Mouse (Mus musculus): ENCODE data around the gene Alkbh7.

DNA sequence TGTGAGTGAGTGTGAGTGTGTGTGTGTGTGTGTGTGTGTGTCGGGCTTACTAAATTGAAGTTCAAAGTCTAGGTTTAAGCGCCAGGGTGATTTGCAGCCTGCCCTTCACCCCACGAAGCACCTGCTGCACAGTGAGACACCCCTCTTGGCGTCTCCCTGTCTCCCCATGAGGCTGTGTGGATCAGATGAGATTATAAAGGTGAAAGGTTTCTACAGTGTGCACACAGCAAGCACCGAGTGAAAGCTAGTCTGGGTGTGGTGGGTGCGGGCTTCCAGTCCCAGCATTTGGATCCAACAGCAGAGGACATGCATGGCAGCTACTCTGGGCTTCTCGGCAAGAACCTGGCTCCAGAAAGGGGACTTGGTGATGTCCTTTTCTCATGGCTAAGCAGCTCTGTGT lies 16.1 kb upstream of the Alkbh7 start:
- TF ChIP-seq CTCF (IDR thresholded peaks at IDR 0.05; ENCODE audit: borderline replicate concordance, insufficient read depth, low read length): no peak
- no peak for TF ChIP-seq POLR2A (IDR thresholded peaks at IDR 0.05; ENCODE audit: low read depth, low read length)

Measured in embryonic fibroblast, embryonic 13.5 days (primary cell).